ENCODE assay signal across 10 mouse cellular contexts in the genomic region with DNA sequence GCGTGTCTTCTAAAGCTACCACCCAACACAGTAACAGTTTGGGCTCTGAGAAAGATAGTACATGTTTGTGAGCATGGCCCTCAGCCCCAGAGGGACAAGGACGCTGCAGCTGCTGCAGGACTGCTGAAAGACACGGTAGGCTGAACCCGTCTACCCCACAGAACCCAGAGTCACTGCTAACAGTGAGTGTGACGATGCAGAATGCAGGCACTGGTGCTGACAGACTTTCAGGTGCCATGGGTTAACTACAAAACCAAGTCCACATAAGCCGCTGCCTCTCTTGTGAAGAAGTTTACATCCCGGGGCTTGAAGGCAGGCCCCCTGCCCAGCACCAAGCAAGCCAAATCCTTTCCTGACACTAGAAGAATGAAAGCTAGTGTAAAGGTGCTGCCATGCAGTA. TPM values are rescaled to one million over a fixed set of nuclear protein-coding genes. Genes with fewer than 3 reads are reported as not detected.
A peak's percentile ranks its signal among the peaks of the same experiment; 100 is the strongest.
DNase-seq lines count a peak whose midpoint lies in the region; ATAC-seq and TF ChIP-seq lines count a peak whose summit lies in the region.
"Had no signal": no experiment of that assay in that cellular context is flagged by ENCODE, and none has a peak within 500 bp of the region (broad histone marks: within the 10 kb centered on the region; RNA-seq: fewer than 3 reads in every experiment).

No protein-coding gene starts in this region.

- peak overlapping the region; percentile 26 for H3K9ac ChIP-seq in lung, embryonic 14.5 days
- H3K9ac ChIP-seq in hindbrain, embryonic 13.5 days = peak overlapping the region; percentile 94
- H3K9ac ChIP-seq in midbrain, embryonic 13.5 days (replicated peaks) = peak overlapping the region; percentile 2
- no peak overlapping the region for H3K9ac ChIP-seq in kidney, embryonic 14.5 days (ENCODE audit: low read depth, low read length)
- H3K9ac ChIP-seq: limb, embryonic 15.5 days had no signal

- no peak for DNase-seq in gastrocnemius, adult 2 months
- DNase-seq in gastrocnemius, postnatal 10 days = no peak
- no peak for DNase-seq in lung, embryonic 14.5 days
- DNase-seq in lung, postnatal 10 days = no peak
- no peak for DNase-seq in adrenal gland, postnatal 36 days

- WGBS in lung, embryonic 14.5 days = 84% methylated on average over 7 of the region's 7 CpGs
- WGBS in hindbrain, embryonic 13.5 days = 72% methylated on average over 7 of the region's 7 CpGs
- WGBS in midbrain, embryonic 13.5 days = 75% methylated on average over 7 of the region's 7 CpGs
- 85% methylated on average over 7 of the region's 7 CpGs for WGBS in kidney, embryonic 14.5 days

- H3K4me3 ChIP-seq in gastrocnemius, adult 2 months = peak overlapping the region; percentile 98
- no peak overlapping the region for H3K4me3 ChIP-seq in lung, embryonic 14.5 days (ENCODE audit: low read depth, low read length)
- H3K4me3 ChIP-seq in hindbrain, embryonic 13.5 days = peak overlapping the region; percentile 80; the same call in 1 of the 2 replicates
- no peak overlapping the region for H3K4me3 ChIP-seq in midbrain, embryonic 13.5 days (replicated peaks)
- no peak overlapping the region for H3K4me3 ChIP-seq in kidney, embryonic 14.5 days (ENCODE audit: low read length)
- H3K4me3 ChIP-seq: limb, embryonic 15.5 days had no signal

- peak overlapping the region; percentile 98 for H3K27ac ChIP-seq in gastrocnemius, adult 2 months
- H3K27ac ChIP-seq in lung, embryonic 14.5 days (ENCODE audit: low read depth) = no peak overlapping the region
- H3K27ac ChIP-seq in hindbrain, embryonic 13.5 days = peak overlapping the region; percentile 23; the same call in 1 of the 2 replicates
- H3K27ac ChIP-seq in midbrain, embryonic 13.5 days = no peak overlapping the region
- no peak overlapping the region for H3K27ac ChIP-seq in kidney, embryonic 14.5 days (ENCODE audit: low read depth, low read length)
- H3K27ac ChIP-seq: limb, embryonic 15.5 days had no signal

- peaks cover 47% of the 10 kb centered on the region for H3K36me3 ChIP-seq in lung, embryonic 14.5 days (ENCODE audit: insufficient read depth)
- H3K36me3 ChIP-seq in hindbrain, embryonic 13.5 days = peaks cover 31% of the 10 kb centered on the region
- peaks cover 25% of the 10 kb centered on the region for H3K36me3 ChIP-seq in midbrain, embryonic 13.5 days
- H3K36me3 ChIP-seq in kidney, embryonic 14.5 days (ENCODE audit: control insufficient read depth, insufficient read depth, low read length) = peaks cover 30% of the 10 kb centered on the region

- no peak for TF ChIP-seq CTCF in gastrocnemius, adult 2 months (IDR thresholded peaks at IDR 0.05)
- no peak for TF ChIP-seq CTCF in lung, embryonic 14.5 days (IDR thresholded peaks at IDR 0.05; ENCODE audit: low read depth)

- 0 out of 2 replicates have a peak overlapping the region, but pooled peaks have one; percentile 94 for H3K4me2 ChIP-seq in lung, embryonic 14.5 days
- peak overlapping the region; percentile 88 for H3K4me2 ChIP-seq in hindbrain, embryonic 13.5 days
- peak overlapping the region; percentile 93 for H3K4me2 ChIP-seq in midbrain, embryonic 13.5 days (replicated peaks)
- no peak overlapping the region for H3K4me2 ChIP-seq in kidney, embryonic 14.5 days (replicated peaks; ENCODE audit: low read depth, low read length)
- H3K4me2 ChIP-seq: limb, embryonic 15.5 days had no signal

- intact Hi-C loops in gastrocnemius, adult 2 months (cut with DNase I) = loop anchor here (10.0 kb wide), 1 partner anchor 513 kb away; the partner anchor contains the start of gene Letm1

- H3K9me3 ChIP-seq in lung, embryonic 14.5 days (ENCODE audit: low read depth, low read length) = no peaks in the 10 kb centered on the region
- H3K9me3 ChIP-seq in hindbrain, embryonic 13.5 days = no peaks in the 10 kb centered on the region
- no peaks in the 10 kb centered on the region for H3K9me3 ChIP-seq in midbrain, embryonic 13.5 days
- H3K9me3 ChIP-seq in kidney, embryonic 14.5 days (ENCODE audit: control insufficient read depth, low read length) = no peaks in the 10 kb centered on the region
- H3K9me3 ChIP-seq: limb, embryonic 15.5 days had no signal

- no peaks in the 10 kb centered on the region for H3K27me3 ChIP-seq in lung, embryonic 14.5 days (ENCODE audit: insufficient read depth, low read length)
- no peaks in the 10 kb centered on the region for H3K27me3 ChIP-seq in hindbrain, embryonic 13.5 days
- no peaks in the 10 kb centered on the region for H3K27me3 ChIP-seq in midbrain, embryonic 13.5 days
- no peaks in the 10 kb centered on the region for H3K27me3 ChIP-seq in kidney, embryonic 14.5 days (ENCODE audit: control insufficient read depth, insufficient read depth, low read length)
- H3K27me3 ChIP-seq: limb, embryonic 15.5 days had no signal

- no peak for ATAC-seq in lung, embryonic 14.5 days (ENCODE audit: insufficient read depth)
- ATAC-seq in hindbrain, embryonic 13.5 days (ENCODE audit: low FRiP score) = no peak
- ATAC-seq in midbrain, embryonic 13.5 days = no peak
- no peak for ATAC-seq in kidney, embryonic 14.5 days (ENCODE audit: low FRiP score, low TSS enrichment)

- H3K4me1 ChIP-seq in lung, embryonic 14.5 days (ENCODE audit: insufficient read depth) = peaks cover 6% of the 10 kb centered on the region; the same call in 1 of the 2 replicates
- peaks cover 44% of the 10 kb centered on the region for H3K4me1 ChIP-seq in hindbrain, embryonic 13.5 days (replicated peaks)
- H3K4me1 ChIP-seq in midbrain, embryonic 13.5 days (replicated peaks) = peaks cover 45% of the 10 kb centered on the region
- peaks cover 20% of the 10 kb centered on the region for H3K4me1 ChIP-seq in kidney, embryonic 14.5 days (ENCODE audit: control insufficient read depth, insufficient read depth, low read length)

RNA-seq across cellular contexts. Expression of gene Ctbp1, which starts 2.6 kb away (rescaled TPM):
- 100 to 1,000 TPM; 223 to 241 TPM for total RNA-seq in gastrocnemius, adult 2 months (2021)
- total RNA-seq in gastrocnemius, postnatal 10 days (2021) = 100 to 1,000 TPM; 206 to 216 TPM
- polyA plus RNA-seq in lung, embryonic 14.5 days (2014; fragmentation: Nextera tagmentation; extraction: Ambion mirVana) = 395 and 414 TPM in 2 replicates
- polyA plus RNA-seq in hindbrain, embryonic 13.5 days (2015; fragmentation: Nextera tagmentation; extraction: Ambion mirVana) = 503 and 515 TPM in 2 replicates
- polyA plus RNA-seq in midbrain, embryonic 13.5 days (2015; fragmentation: Nextera tagmentation; extraction: Ambion mirVana) = 527 and 571 TPM in 2 replicates
- polyA plus RNA-seq in kidney, embryonic 14.5 days (2014; fragmentation: Nextera tagmentation; extraction: Ambion mirVana) = 241 and 398 TPM in 2 replicates
- total RNA-seq in adrenal gland, postnatal 36 days (2021) = 100 to 1,000 TPM; 225 to 232 TPM

RNA-seq across cellular contexts. Expression of gene Spon2, which starts 53.9 kb away (rescaled TPM):
- 1 to 10 TPM; 1.4 to 5.4 TPM for total RNA-seq in gastrocnemius, adult 2 months (2021)
- total RNA-seq in gastrocnemius, postnatal 10 days (2021) = 10 to 100 TPM; 10.7 to 19.1 TPM
- 10.5 and 12.1 TPM in 2 replicates for polyA plus RNA-seq in lung, embryonic 14.5 days (2014; fragmentation: Nextera tagmentation; extraction: Ambion mirVana)
- 2.8 and 3.0 TPM in 2 replicates for polyA plus RNA-seq in hindbrain, embryonic 13.5 days (2015; fragmentation: Nextera tagmentation; extraction: Ambion mirVana)
- 1.1 and 1.9 TPM in 2 replicates for polyA plus RNA-seq in midbrain, embryonic 13.5 days (2015; fragmentation: Nextera tagmentation; extraction: Ambion mirVana)
- 3.9 and 4.2 TPM in 2 replicates for polyA plus RNA-seq in kidney, embryonic 14.5 days (2014; fragmentation: Nextera tagmentation; extraction: Ambion mirVana)
- 1 to 10 TPM in 1 of 2 experiments, under 1 TPM in 1; 0.66 to 1.1 TPM for total RNA-seq in adrenal gland, postnatal 36 days (2021)
- total RNA-seq: layer of hippocampus, adult 8-10 months had no signal

Comparison
In these comparisons a context has a peak if more than half of its experiments do, and no peak if none do; other contexts are left out.
1. H3K27ac ChIP-seq: peak in gastrocnemius, adult 2 months (single experiment) and hindbrain, embryonic 13.5 days (single experiment); none in lung, embryonic 14.5 days (single experiment), midbrain, embryonic 13.5 days (single experiment) and kidney, embryonic 14.5 days (single experiment).
2. H3K4me3 ChIP-seq: peak in gastrocnemius, adult 2 months (single experiment) and hindbrain, embryonic 13.5 days (single experiment); none in lung, embryonic 14.5 days (single experiment), midbrain, embryonic 13.5 days (single experiment) and kidney, embryonic 14.5 days (single experiment).